Mouse (Mus musculus) MEL (cell line): ENCODE results near the gene Tbx15.

Experiments used
- CHD1 ChIP-seq: IDR thresholded peaks from 2 replicates; pipeline ENCODE4 v1.6.1; 2012; ENCODE audit warnings: low read depth, mild to moderate bottlenecking, inconsistent platforms, low read length, improper control_type of control experiment
- CTCF ChIP-seq, 3 experiments: IDR thresholded peaks in 2 of 3; conservative IDR thresholded peaks in 1 of 3; 2 replicates each; pipeline ENCODE4 v1.5.1; 2011 to 2012; ENCODE audit warnings: low read length in 3 of 3, low read depth in 2 of 3, mild to moderate bottlenecking in 2 of 3, improper control_type of control experiment in 1 of 3, inconsistent platforms in 1 of 3, mixed read lengths in 1 of 3, moderate library complexity in 1 of 3; ENCODE audit not compliant: control insufficient read depth in 1 of 3, insufficient read depth in 1 of 3, poor library complexity in 1 of 3, severe bottlenecking in 1 of 3
- E2F4 ChIP-seq: IDR thresholded peaks from 2 replicates; pipeline ENCODE4 v1.6.1; 2011; ENCODE audit warnings: low read depth, low read length, improper control_type of control experiment, borderline replicate concordance
- MAFK ChIP-seq: IDR thresholded peaks from 2 replicates; pipeline ENCODE4 v1.6.1; 2011; ENCODE audit warnings: low read depth, mild to moderate bottlenecking, low read length, improper control_type of control experiment, borderline replicate concordance
- MXI1 ChIP-seq: IDR thresholded peaks from 2 replicates; pipeline ENCODE4 v1.6.1; 2011; ENCODE audit warnings: mild to moderate bottlenecking, low read depth, low read length, improper control_type of control experiment
- NELFE ChIP-seq: IDR thresholded peaks from 2 replicates; pipeline ENCODE4 v1.6.1; 2011; ENCODE audit warnings: low read depth, low read length, improper control_type of control experiment
- POLR2A ChIP-seq, 2 experiments: IDR thresholded peaks; 2 replicates each; pipeline ENCODE4 v1.6.1; 2011 to 2012; ENCODE audit warnings: low read length in 2 of 2, mild to moderate bottlenecking in 2 of 2, control low read depth in 1 of 2, improper control_type of control experiment in 1 of 2, low read depth in 1 of 2, moderate library complexity in 1 of 2; ENCODE audit not compliant: control insufficient read depth in 1 of 2, insufficient read depth in 1 of 2, poor library complexity in 1 of 2
- TAL1 ChIP-seq: IDR thresholded peaks from 2 replicates; pipeline ENCODE4 v1.6.1; 2012; ENCODE audit warnings: mild to moderate bottlenecking, inconsistent platforms, low read length, moderate library complexity, mixed read lengths
- UBTF ChIP-seq: IDR thresholded peaks from 2 replicates; pipeline ENCODE4 v1.6.1; 2012; ENCODE audit warnings: low read depth, mild to moderate bottlenecking, inconsistent platforms, low read length, improper control_type of control experiment, moderate library complexity, borderline replicate concordance; ENCODE audit not compliant: insufficient read depth
- ZNF384 ChIP-seq: IDR thresholded peaks from 2 replicates; pipeline ENCODE4 v1.6.1; 2012; ENCODE audit warnings: low read depth, mild to moderate bottlenecking, inconsistent platforms, low read length, improper control_type of control experiment

DNA sequence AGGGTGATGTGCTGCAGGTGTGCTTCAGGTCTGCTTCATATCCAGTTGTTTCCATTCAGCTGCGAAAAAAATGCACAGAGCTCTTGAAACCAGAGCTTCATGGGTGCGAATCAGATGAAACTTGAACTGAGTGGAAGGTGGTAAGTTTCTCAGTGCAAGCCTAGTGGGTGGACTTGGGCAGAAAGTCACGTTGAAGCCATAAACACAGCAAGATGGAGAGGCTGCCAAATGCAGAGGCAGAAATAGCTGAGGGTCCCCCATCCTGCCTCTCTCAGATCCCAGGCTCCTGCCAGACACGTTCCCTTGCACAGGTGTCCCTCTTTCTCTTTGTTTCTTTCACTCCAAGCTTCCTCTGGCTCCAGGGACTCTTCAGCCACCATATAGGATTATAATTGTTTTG is 41.3 kb downstream of the Tbx15 start:
- TF ChIP-seq NELFE = no peak
- no peak for TF ChIP-seq CTCF (IDR thresholded peaks at IDR 0.05 in 2 of 3, conservative IDR thresholded peaks at IDR 0.05 in 1 of 3; ENCODE audit: control insufficient read depth in 1 of 3, insufficient read depth in 1 of 3, low read depth in 2 of 3, low read length in 3 of 3, poor library complexity in 1 of 3, severe bottlenecking in 1 of 3)
- no peak for TF ChIP-seq MAFK
- TF ChIP-seq UBTF = no peak
- no peak for TF ChIP-seq MXI1
- TF ChIP-seq E2F4 = no peak
- no peak for TF ChIP-seq TAL1
- no peak for TF ChIP-seq POLR2A (IDR thresholded peaks at IDR 0.05; ENCODE audit: control insufficient read depth in 1 of 2, insufficient read depth in 1 of 2, low read depth in 1 of 2, low read length in 2 of 2, poor library complexity in 1 of 2)
- TF ChIP-seq ZNF384 = no peak
- TF ChIP-seq CHD1 = no peak
